Mouse (Mus musculus): ENCODE data around the gene Syne1. TPM values are rescaled to one million over a fixed set of nuclear protein-coding genes. Genes with fewer than 3 reads are reported as not detected.

The Syne1 gene
- total and polyA plus RNA-seq, 3 experiments = 29.0 to 66.6 (median 53.6) TPM

- no peak overlapping the region for H3K9ac ChIP-seq (ENCODE audit: low read depth, low read length)
- 90% methylated on average over 7 of the region's 7 CpGs for whole genome bisulfite sequencing
- H3K79me2 ChIP-seq (replicated peaks; ENCODE audit: control insufficient read depth, insufficient read depth, low read length) = no peaks in the 10 kb centered on the region
- no peak overlapping the region for H3K27ac ChIP-seq
- no peak for TF ChIP-seq EP300 (IDR thresholded peaks at IDR 0.05; ENCODE audit: insufficient read depth, low read depth, low read length)
- TF ChIP-seq CTCF (IDR thresholded peaks at IDR 0.05) = no peak
- no peak for TF ChIP-seq POLR2A (IDR thresholded peaks at IDR 0.05; ENCODE audit: insufficient read depth, low read depth, low read length)
- no peaks in the 10 kb centered on the region for H3K4me1 ChIP-seq (ENCODE audit: control insufficient read depth, insufficient read depth, low read length)
- no peaks in the 10 kb centered on the region for H3K27me3 ChIP-seq (ENCODE audit: control insufficient read depth, insufficient read depth, low read length)
- DNase-seq = no peak
- H3K4me3 ChIP-seq = no peak overlapping the region
- intact Hi-C loops (cut with DNase I) = no loop called here
- H3K36me3 ChIP-seq (ENCODE audit: control insufficient read depth, insufficient read depth, low read length) = peaks cover 18% of the 10 kb centered on the region
These were observed 506.1 kb downstream of the Syne1 start for GRCm38 (mm10) chr10:5045213-5045612.

DNA sequence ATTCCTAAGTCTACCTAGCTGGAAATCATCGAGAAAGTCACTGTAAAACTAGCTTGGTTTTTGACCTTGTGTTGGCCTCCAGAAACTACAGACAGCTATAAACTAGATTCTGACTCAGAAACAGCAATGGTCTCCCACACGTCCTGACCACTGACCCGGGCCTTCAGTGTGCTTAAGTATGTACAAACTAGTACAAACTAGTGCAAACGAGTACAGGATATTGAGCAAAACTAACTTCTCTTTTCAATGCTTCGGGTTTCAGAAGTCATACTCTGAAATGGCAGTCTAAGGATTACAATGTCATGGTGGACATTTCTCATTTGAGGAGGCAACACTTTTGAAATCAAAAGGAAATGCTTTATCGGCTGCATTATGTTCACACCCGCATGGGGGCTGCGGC lies 506.8 kb downstream of the Syne1 start:
- H3K27ac ChIP-seq = no peak overlapping the region
- TF ChIP-seq CTCF (IDR thresholded peaks at IDR 0.05) (no peak), POLR2A (IDR thresholded peaks at IDR 0.05; ENCODE audit: insufficient read depth, low read depth, low read length) (no peak), EP300 (IDR thresholded peaks at IDR 0.05; ENCODE audit: insufficient read depth, low read depth, low read length) (no peak)
- DNase-seq = no peak
- no peaks in the 10 kb centered on the region for H3K4me1 ChIP-seq (ENCODE audit: control insufficient read depth, insufficient read depth, low read length)
- intact Hi-C loops (cut with DNase I) = no loop called here
- no peak overlapping the region for H3K9ac ChIP-seq (ENCODE audit: low read depth, low read length)
- H3K79me2 ChIP-seq (replicated peaks; ENCODE audit: control insufficient read depth, insufficient read depth, low read length) = no peaks in the 10 kb centered on the region
- H3K36me3 ChIP-seq (ENCODE audit: control insufficient read depth, insufficient read depth, low read length) = peaks cover 18% of the 10 kb centered on the region
- whole genome bisulfite sequencing = 86% methylated on average over 8 of the region's 8 CpGs
- no peaks in the 10 kb centered on the region for H3K27me3 ChIP-seq (ENCODE audit: control insufficient read depth, insufficient read depth, low read length)
- no peak overlapping the region for H3K4me3 ChIP-seq

- no peaks in the 10 kb centered on the region for H3K27me3 ChIP-seq (ENCODE audit: control insufficient read depth, insufficient read depth, low read length)
- no peaks in the 10 kb centered on the region for H3K79me2 ChIP-seq (replicated peaks; ENCODE audit: control insufficient read depth, insufficient read depth, low read length)
- no peaks in the 10 kb centered on the region for H3K4me1 ChIP-seq (ENCODE audit: control insufficient read depth, insufficient read depth, low read length)
- intact Hi-C loops (cut with DNase I) = no loop called here
- no peak overlapping the region for H3K27ac ChIP-seq
- no peak overlapping the region for H3K4me3 ChIP-seq
- TF ChIP-seq EP300 (IDR thresholded peaks at IDR 0.05; ENCODE audit: insufficient read depth, low read depth, low read length) (no peak), CTCF (IDR thresholded peaks at IDR 0.05) (no peak), POLR2A (IDR thresholded peaks at IDR 0.05; ENCODE audit: insufficient read depth, low read depth, low read length) (no peak)
- no peak for DNase-seq
- H3K9ac ChIP-seq (ENCODE audit: low read depth, low read length) = no peak overlapping the region
- H3K36me3 ChIP-seq (ENCODE audit: control insufficient read depth, insufficient read depth, low read length) = peaks cover 13% of the 10 kb centered on the region
- WGBS = 87% methylated on average over 8 of the region's 8 CpGs
These were observed 510.0 kb downstream of the Syne1 start for GRCm38 (mm10) chr10:5041254-5041653.

DNA sequence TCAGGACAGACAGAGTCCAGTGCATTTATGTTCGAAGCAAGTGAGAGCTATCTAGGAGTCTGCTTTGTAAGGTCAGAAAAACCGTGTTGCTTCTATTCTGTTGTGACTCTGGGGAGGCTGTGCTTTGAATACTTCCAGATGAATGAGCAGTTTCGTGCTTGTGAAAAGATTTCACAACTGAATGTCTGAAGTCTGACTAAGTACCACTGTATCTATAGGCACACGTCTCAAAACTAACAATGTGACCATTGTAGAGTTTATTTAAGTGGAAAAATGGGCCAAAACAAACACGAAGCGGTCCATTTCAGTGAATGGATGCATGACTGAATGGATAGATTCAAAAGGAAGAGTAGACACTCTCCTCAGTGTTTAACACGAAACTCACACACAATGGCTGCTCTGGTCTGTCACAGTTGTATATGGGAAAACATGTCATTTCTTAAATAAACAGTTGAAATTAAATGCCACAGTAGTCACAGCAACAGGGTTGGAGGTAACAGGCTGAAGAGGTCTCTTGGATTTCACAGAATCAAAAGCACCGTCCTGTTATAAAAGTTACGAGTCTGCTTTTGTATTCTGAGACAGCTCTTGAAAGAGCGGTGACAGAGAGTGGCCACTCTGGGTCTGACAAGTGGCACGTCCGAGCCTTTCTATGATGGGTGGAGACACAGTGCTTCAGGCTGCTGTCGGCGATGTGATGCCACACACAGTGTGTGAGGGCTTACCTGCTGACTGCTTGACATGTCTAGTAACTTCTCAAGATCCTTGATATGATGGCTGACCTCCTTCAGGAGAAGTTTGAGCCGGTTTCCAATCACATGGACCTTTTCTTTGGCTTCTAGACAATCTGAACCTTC lies 518.9 kb downstream of the Syne1 start:
- H3K27ac ChIP-seq = no peak overlapping the region
- H3K27me3 ChIP-seq (ENCODE audit: control insufficient read depth, insufficient read depth, low read length) = no peaks in the 10 kb centered on the region
- no peaks in the 10 kb centered on the region for H3K4me1 ChIP-seq (ENCODE audit: control insufficient read depth, insufficient read depth, low read length)
- no peak for DNase-seq
- H3K4me3 ChIP-seq = no peak overlapping the region
- intact Hi-C loops (cut with DNase I) = no loop called here
- WGBS = 79% methylated on average over 15 of the region's 15 CpGs
- TF ChIP-seq CTCF (IDR thresholded peaks at IDR 0.05) (no peak), POLR2A (IDR thresholded peaks at IDR 0.05; ENCODE audit: insufficient read depth, low read depth, low read length) (no peak), EP300 (IDR thresholded peaks at IDR 0.05; ENCODE audit: insufficient read depth, low read depth, low read length) (no peak)
- no peaks in the 10 kb centered on the region for H3K79me2 ChIP-seq (replicated peaks; ENCODE audit: control insufficient read depth, insufficient read depth, low read length)
- no peak overlapping the region for H3K9ac ChIP-seq (ENCODE audit: low read depth, low read length)
- peaks cover 5% of the 10 kb centered on the region; the same call in 1 of the 2 replicates for H3K36me3 ChIP-seq (ENCODE audit: control insufficient read depth, insufficient read depth, low read length)

- intact Hi-C loops (cut with DNase I) = no loop called here
- no peaks in the 10 kb centered on the region for H3K27me3 ChIP-seq (ENCODE audit: control insufficient read depth, insufficient read depth, low read length)
- TF ChIP-seq CTCF (IDR thresholded peaks at IDR 0.05) (no peak), EP300 (IDR thresholded peaks at IDR 0.05; ENCODE audit: insufficient read depth, low read depth, low read length) (no peak), POLR2A (IDR thresholded peaks at IDR 0.05; ENCODE audit: insufficient read depth, low read depth, low read length) (no peak)
- H3K27ac ChIP-seq = no peak overlapping the region
- H3K79me2 ChIP-seq (replicated peaks; ENCODE audit: control insufficient read depth, insufficient read depth, low read length) = no peaks in the 10 kb centered on the region
- H3K4me1 ChIP-seq (ENCODE audit: control insufficient read depth, insufficient read depth, low read length) = no peaks in the 10 kb centered on the region
- 86% methylated on average over 1 of the region's 1 CpGs for WGBS
- no peak overlapping the region for H3K9ac ChIP-seq (ENCODE audit: low read depth, low read length)
- no peak overlapping the region for H3K4me3 ChIP-seq
- DNase-seq = no peak
- H3K36me3 ChIP-seq (ENCODE audit: control insufficient read depth, insufficient read depth, low read length) = peaks cover 6% of the 10 kb centered on the region
These were observed 521.4 kb downstream of the Syne1 start for GRCm38 (mm10) chr10:5029883-5030282.

DNA sequence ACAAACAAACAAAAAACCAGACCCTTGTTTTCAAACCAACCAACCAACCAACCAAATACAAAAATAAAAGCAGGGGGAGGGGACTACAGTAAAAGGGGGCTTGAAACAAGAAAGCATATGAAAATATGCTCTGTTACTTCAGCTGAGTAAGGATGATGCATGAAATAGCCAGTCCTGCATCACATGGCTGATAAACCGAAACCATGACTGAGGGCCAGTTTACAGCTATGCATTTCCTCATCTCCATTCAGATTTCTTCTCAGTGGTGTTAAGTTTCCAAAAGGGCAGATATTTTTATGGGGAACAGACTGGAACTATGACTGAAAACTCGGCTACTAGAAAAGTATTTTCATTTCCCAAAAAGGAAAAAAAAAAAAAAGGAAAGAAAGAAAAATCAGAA lies 522.1 kb downstream of the Syne1 start:
- no peaks in the 10 kb centered on the region for H3K4me1 ChIP-seq (ENCODE audit: control insufficient read depth, insufficient read depth, low read length)
- no peak for TF ChIP-seq EP300 (IDR thresholded peaks at IDR 0.05; ENCODE audit: insufficient read depth, low read depth, low read length)
- TF ChIP-seq POLR2A (IDR thresholded peaks at IDR 0.05; ENCODE audit: insufficient read depth, low read depth, low read length) = no peak
- TF ChIP-seq CTCF (IDR thresholded peaks at IDR 0.05) = no peak
- 85% methylated on average over 2 of the region's 2 CpGs for WGBS
- H3K79me2 ChIP-seq (replicated peaks; ENCODE audit: control insufficient read depth, insufficient read depth, low read length) = no peaks in the 10 kb centered on the region
- no peak overlapping the region for H3K27ac ChIP-seq
- peaks cover 6% of the 10 kb centered on the region for H3K36me3 ChIP-seq (ENCODE audit: control insufficient read depth, insufficient read depth, low read length)
- no peak overlapping the region for H3K9ac ChIP-seq (ENCODE audit: low read depth, low read length)
- intact Hi-C loops (cut with DNase I) = no loop called here
- DNase-seq = no peak
- no peaks in the 10 kb centered on the region for H3K27me3 ChIP-seq (ENCODE audit: control insufficient read depth, insufficient read depth, low read length)
- no peak overlapping the region for H3K4me3 ChIP-seq
